Mouse (Mus musculus) CH12.LX (cell line): Measurements from ENCODE around the gene Serpinb6c. TPM values are rescaled to one million over a fixed set of nuclear protein-coding genes. Genes with fewer than 3 reads are reported as not detected.
"Not testable (repeated sequence)": the region's sequence is repeated elsewhere in the genome, so short reads cannot be mapped to it uniquely, and the experiment has no call there.

Experiments used
- DNase-seq: peaks from one replicate; pipeline ENCODE4 v3.0.0-alpha.2; 2013; ENCODE audit errors: extremely low read depth
- H3K27ac ChIP-seq: 2 replicates; pipeline ENCODE4 v1.5.1; 2012; ENCODE audit warnings: low read depth, mild to moderate bottlenecking, control low read depth, moderate library complexity; ENCODE audit not compliant: insufficient read depth
- H3K27me3 ChIP-seq: replicated peaks from 2 replicates; pipeline ENCODE3; 2012; ENCODE audit warnings: inconsistent platforms
- H3K36me3 ChIP-seq, 2 experiments: replicated peaks in 1 of 2; 2 replicates each; pipeline versions ENCODE3 to v1.6.1; 2012; ENCODE audit warnings: inconsistent platforms in 1 of 2, low read length in 1 of 2, mild to moderate bottlenecking in 1 of 2, mixed read lengths in 1 of 2, moderate library complexity in 1 of 2; ENCODE audit not compliant: control insufficient read depth in 1 of 2, insufficient read depth in 1 of 2
- H3K4me1 ChIP-seq, 2 experiments: 2 replicates each; pipeline ENCODE4 v1.6.1; 2012; ENCODE audit warnings: inconsistent platforms in 1 of 2, moderate library complexity in 1 of 2; ENCODE audit not compliant: insufficient read depth in 2 of 2, control insufficient read depth in 1 of 2
- H3K4me2 ChIP-seq: 2 replicates; pipeline ENCODE4 v1.6.1; 2012; ENCODE audit warnings: low read depth, mild to moderate bottlenecking, control low read depth; ENCODE audit not compliant: poor library complexity, insufficient read depth, severe bottlenecking
- H3K4me3 ChIP-seq, 3 experiments: fragments of 150-350 bp in 1 of 3; sonication (generic) in 1 of 3; replicated peaks in 1 of 3; 2 replicates each; pipeline versions ENCODE3 to v1.5.1; 2011 to 2012; ENCODE audit warnings: low read depth in 2 of 3, low read length in 2 of 3, mild to moderate bottlenecking in 2 of 3, moderate library complexity in 2 of 3, control low read depth in 1 of 3, improper control_type of control experiment in 1 of 3, inconsistent platforms in 1 of 3, mixed read lengths in 1 of 3; ENCODE audit not compliant: poor library complexity in 1 of 3
- H3K79me2 ChIP-seq: replicated peaks from 2 replicates; pipeline ENCODE4 v1.6.1; 2012; ENCODE audit warnings: mild to moderate bottlenecking, moderate library complexity; ENCODE audit not compliant: control insufficient read depth, poor library complexity, insufficient read depth, severe bottlenecking; ENCODE audit errors: extremely low read depth
- H3K9ac ChIP-seq: 2 replicates; pipeline ENCODE4 v1.6.1; 2012; ENCODE audit warnings: low read depth, mild to moderate bottlenecking, control low read depth, moderate library complexity; ENCODE audit not compliant: insufficient read depth
- H3K9me3 ChIP-seq: replicated peaks from 2 replicates; pipeline ENCODE3; 2012; ENCODE audit warnings: low read length, inconsistent platforms, mixed read lengths
- CTCF ChIP-seq, 2 experiments: IDR thresholded peaks in 1 of 2; conservative IDR thresholded peaks in 1 of 2; 2 replicates each; pipeline ENCODE4 v1.5.1; 2011 to 2012; ENCODE audit warnings: low read depth in 2 of 2, low read length in 2 of 2, improper control_type of control experiment in 1 of 2, inconsistent platforms in 1 of 2, mild to moderate bottlenecking in 1 of 2, moderate library complexity in 1 of 2
- ELF1 ChIP-seq: IDR thresholded peaks from 2 replicates; pipeline ENCODE4 v1.6.1; 2014; ENCODE audit warnings: low read depth, mild to moderate bottlenecking, inconsistent platforms, low read length, improper control_type of control experiment
- ETS1 ChIP-seq: conservative IDR thresholded peaks from 2 replicates; pipeline ENCODE4 v1.6.1; 2012; ENCODE audit warnings: low read depth, mild to moderate bottlenecking, inconsistent platforms, low read length, improper control_type of control experiment, moderate library complexity
- GABPA ChIP-seq: IDR thresholded peaks from 2 replicates; pipeline ENCODE4 v1.6.1; 2012; ENCODE audit warnings: low read depth, low read length, improper control_type of control experiment, inconsistent platforms; ENCODE audit not compliant: insufficient replicate concordance
- KAT2A ChIP-seq: IDR thresholded peaks from 2 replicates; pipeline ENCODE4 v1.6.1; 2012; ENCODE audit warnings: low read length, improper control_type of control experiment, inconsistent platforms; ENCODE audit not compliant: insufficient replicate concordance
- MAX ChIP-seq: IDR thresholded peaks from 2 replicates; pipeline ENCODE4 v1.6.1; 2011; ENCODE audit warnings: low read length, improper control_type of control experiment
- MXI1 ChIP-seq: IDR thresholded peaks from 2 replicates; pipeline ENCODE4 v1.6.1; 2011; ENCODE audit warnings: mild to moderate bottlenecking, low read depth, low read length, improper control_type of control experiment
- MYC ChIP-seq: IDR thresholded peaks from 2 replicates; pipeline ENCODE4 v1.6.1; 2011; ENCODE audit warnings: low read depth, mild to moderate bottlenecking, improper control_type of control experiment, low read length
- NELFE ChIP-seq: IDR thresholded peaks from 2 replicates; pipeline ENCODE4 v1.6.1; 2011; ENCODE audit warnings: low read depth, low read length, improper control_type of control experiment
- NRF1 ChIP-seq: IDR thresholded peaks from 2 replicates; pipeline ENCODE4 v1.6.1; 2014; ENCODE audit warnings: low read depth, mild to moderate bottlenecking, inconsistent platforms, low read length, improper control_type of control experiment, moderate library complexity
- PAX5 ChIP-seq: IDR thresholded peaks from 2 replicates; pipeline ENCODE4 v1.6.1; 2012; ENCODE audit warnings: low read length, inconsistent platforms, mixed read lengths
- POLR2AphosphoS2 ChIP-seq: IDR thresholded peaks from 2 replicates; pipeline ENCODE4 v1.6.1; 2011; ENCODE audit warnings: low read depth, low read length, improper control_type of control experiment
- RAD21 ChIP-seq: IDR thresholded peaks from 2 replicates; pipeline ENCODE4 v1.6.1; 2011; ENCODE audit warnings: low read depth, mild to moderate bottlenecking, low read length, improper control_type of control experiment, moderate library complexity
- RCOR1 ChIP-seq: conservative IDR thresholded peaks from 2 replicates; pipeline ENCODE4 v1.6.1; 2012; ENCODE audit warnings: low read depth, mild to moderate bottlenecking, inconsistent platforms, low read length, improper control_type of control experiment
- SMC3 ChIP-seq: IDR thresholded peaks from 2 replicates; pipeline ENCODE4 v1.6.1; 2011; ENCODE audit warnings: low read depth, low read length, improper control_type of control experiment
- TCF12 ChIP-seq: IDR thresholded peaks from 2 replicates; pipeline ENCODE4 v1.6.1; 2014; ENCODE audit warnings: low read depth, mild to moderate bottlenecking, inconsistent platforms, low read length, improper control_type of control experiment
- USF1 ChIP-seq: IDR thresholded peaks from 2 replicates; pipeline ENCODE4 v1.6.1; 2014; ENCODE audit warnings: low read depth, mild to moderate bottlenecking, inconsistent platforms, low read length, improper control_type of control experiment
- USF2 ChIP-seq: conservative IDR thresholded peaks from 2 replicates; pipeline ENCODE4 v1.6.1; 2011; ENCODE audit warnings: low read depth, low read length, improper control_type of control experiment
- ZC3H11A ChIP-seq: IDR thresholded peaks from 2 replicates; pipeline ENCODE4 v1.6.1; 2012; ENCODE audit warnings: low read depth, mild to moderate bottlenecking, inconsistent platforms, low read length, improper control_type of control experiment
- dilution Hi-C: fragments of 300-500 bp; cut with MboI; formaldehyde crosslinking; loops from 2 replicates; pipeline ENCODE4 v1.14.3; 2020; ENCODE audit warnings: low sequenced_read_pairs; ENCODE audit not compliant: extremely low pct_unique_long_range_greater_than_20kb, extremely low pct_ligation_motif_present
- in situ Hi-C: fragments of 300-500 bp; cut with MboI; formaldehyde crosslinking; loops from 3 replicates; pipeline ENCODE4 v1.14.3; 2019; ENCODE audit warnings: low sequenced_read_pairs, low pct_ligation_motif_present, low pct_unique_long_range_greater_than_20kb, mixed read lengths
- polyA plus RNA-seq: library from polyadenylated mRNA; unstranded; fragments of >175 nt; gene quantifications from 2 replicates; pipeline ENCODE4 v1.2.1, GENCODE M21; 2012; ENCODE audit warnings: low read depth; ENCODE audit not compliant: insufficient read length
- total RNA-seq, 2 experiments: library from RNA; depleted of rRNA; stranded (reverse); fragments of 300-350 nt in 1 of 2; fragments of >200 nt in 1 of 2; gene quantifications; 2 replicates each; pipeline ENCODE4 v1.2.3; 2012 to 2014

The Serpinb6c gene
- total and polyA plus RNA-seq, 3 experiments = not detected

DNA sequence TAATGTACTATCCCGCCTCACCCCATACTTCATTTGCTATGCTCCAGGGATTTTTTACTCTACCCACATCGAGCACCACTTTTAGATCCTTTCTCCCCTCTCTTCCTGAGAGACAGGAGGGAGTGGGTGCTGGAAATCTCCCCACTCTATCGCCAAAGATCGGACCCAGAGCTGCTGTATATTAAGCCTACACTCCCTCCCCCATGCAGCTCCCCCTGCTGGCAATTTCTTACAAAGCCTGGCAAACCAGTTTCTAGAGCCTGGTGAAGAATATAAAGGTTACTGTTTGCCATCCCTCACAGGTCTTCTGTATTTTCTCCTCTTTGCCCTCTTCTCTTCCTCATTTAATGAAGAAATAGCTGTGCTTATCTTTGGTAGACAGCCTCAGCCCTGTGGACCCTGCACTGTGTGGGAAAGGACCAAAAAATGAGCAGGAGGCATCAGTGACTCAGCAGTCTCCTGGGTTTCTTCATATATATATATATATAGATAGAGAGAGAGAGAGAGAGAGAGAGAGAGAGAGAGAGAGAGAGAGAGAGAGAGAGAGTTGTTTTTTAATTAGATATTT lies 36.8 kb upstream of the Serpinb6c start:
- in situ Hi-C loops (no loop called here), dilution Hi-C loops (no loop called here)
- TF ChIP-seq ZC3H11A (no peak), NRF1 (no peak), MXI1 (no peak), SMC3 (peak; percentile 39), CTCF (conservative IDR thresholded peaks at IDR 0.05 in 1 of 2, IDR thresholded peaks at IDR 0.05 in 1 of 2; ENCODE audit: low read depth in 2 of 2, low read length in 2 of 2) (peak; percentile 50 to 69), USF1 (no peak), RAD21 (peak; percentile 6), MYC (no peak), GABPA (no peak), ELF1 (no peak), NELFE (no peak), TCF12 (no peak), ETS1 (no peak), PAX5 (no peak)

DNA sequence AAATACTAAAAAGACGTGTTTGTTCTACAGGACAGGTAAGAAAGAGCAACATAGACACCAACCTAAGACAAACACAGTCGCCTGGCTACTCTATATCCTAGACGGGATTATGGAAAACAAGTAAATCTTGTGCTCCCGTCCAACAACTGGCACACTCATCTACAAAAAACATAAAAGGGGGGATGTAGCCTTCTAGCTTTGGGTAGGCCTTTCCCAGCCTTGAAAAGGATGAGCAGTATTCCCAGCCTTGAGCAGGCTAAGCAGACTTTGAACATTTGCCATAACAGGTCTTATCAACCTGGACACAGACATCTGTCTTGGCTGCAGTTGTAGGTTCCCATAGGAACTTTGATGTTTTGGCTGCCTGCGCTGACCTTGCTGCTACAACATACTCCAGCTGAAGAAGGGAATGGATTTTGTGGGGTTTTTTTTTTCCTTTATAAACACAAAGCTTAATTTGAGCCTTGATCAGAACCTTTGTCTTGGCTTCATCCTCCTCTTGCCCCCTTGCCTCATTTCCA lies 35.8 kb upstream of the Serpinb6c start:
- Histone ChIP-seq H3K79me2 (no peaks in the 10 kb centered on the region), H3K4me2 (no peak overlapping the region), H3K27me3 (no peaks in the 10 kb centered on the region), H3K9me3 (no peaks in the 10 kb centered on the region), H3K27ac (no peak overlapping the region), H3K36me3 (no peaks in the 10 kb centered on the region), H3K4me3 (no peak overlapping the region), H3K9ac (no peak overlapping the region), H3K4me1 (no peaks in the 10 kb centered on the region)
- TF ChIP-seq CTCF (conservative IDR thresholded peaks at IDR 0.05 in 1 of 2, IDR thresholded peaks at IDR 0.05 in 1 of 2; ENCODE audit: low read depth in 2 of 2, low read length in 2 of 2) = no peak
- TF ChIP-seq USF2 = no peak
- no peak for TF ChIP-seq PAX5
- TF ChIP-seq MXI1 = no peak
- TF ChIP-seq KAT2A = no peak
- TF ChIP-seq ZC3H11A = no peak
- no peak for TF ChIP-seq RCOR1
- no peak for TF ChIP-seq POLR2AphosphoS2
- TF ChIP-seq MAX = no peak
- no peak for DNase-seq
- dilution Hi-C loops = no loop called here
- in situ Hi-C loops = no loop called here

More for the DNA sequence above, 36.8 kb upstream of the Serpinb6c start:
- Histone ChIP-seq H3K27ac (no peak overlapping the region), H3K4me3 (no peak overlapping the region), H3K4me2 (0 out of 2 replicates have a peak overlapping the region, but pooled peaks have one; percentile 13), H3K9ac (no peak overlapping the region), H3K79me2 (no peaks in the 10 kb centered on the region), H3K27me3 (no peaks in the 10 kb centered on the region), H3K4me1 (no peaks in the 10 kb centered on the region), H3K9me3 (no peaks in the 10 kb centered on the region), H3K36me3 (no peaks in the 10 kb centered on the region)
- DNase-seq = peak; percentile 35

DNA sequence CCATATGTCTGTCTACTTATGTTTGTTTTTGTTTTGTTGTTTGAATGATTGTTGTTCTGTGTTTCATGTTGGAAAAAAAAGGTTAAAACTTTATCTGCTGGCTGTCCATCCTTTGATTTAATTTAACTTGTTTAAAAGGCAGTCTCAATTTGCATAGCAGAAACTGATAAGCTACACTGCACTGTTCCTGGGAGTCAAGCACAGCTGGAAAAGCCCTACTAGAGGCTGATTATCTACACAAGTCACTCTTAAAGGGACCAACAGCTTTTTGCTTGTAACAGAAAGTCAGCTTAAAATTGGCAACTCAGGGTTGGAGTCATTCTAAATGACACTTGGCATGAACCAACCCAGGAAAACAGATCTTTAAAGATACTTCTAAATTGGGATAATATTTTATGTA lies 32.1 kb upstream of the Serpinb6c start:
- not testable (repeated sequence) for H3K27ac ChIP-seq, DNase-seq, H3K4me2 ChIP-seq

More for the DNA sequence above, 32.1 kb upstream of the Serpinb6c start:
- H3K79me2 ChIP-seq, H3K4me3 ChIP-seq, in situ Hi-C loops, dilution Hi-C loops, H3K9ac ChIP-seq, H3K9me3 ChIP-seq, H3K27me3 ChIP-seq, H3K4me1 ChIP-seq, H3K36me3 ChIP-seq: not testable (repeated sequence)
